Mouse (Mus musculus): ENCODE data around the gene Zc3h7b. TPM values are rescaled to one million over a fixed set of nuclear protein-coding genes. Genes with fewer than 3 reads are reported as not detected.
A peak's percentile ranks its signal among the peaks of the same experiment; 100 is the strongest.
"Not testable (repeated sequence)": the region's sequence is repeated elsewhere in the genome, so short reads cannot be mapped to it uniquely, and the experiment has no call there.

Zc3h7b gene
- total RNA-seq, 4 experiments from 2014 or later: 147 to 167 (median 158) TPM

DNA sequence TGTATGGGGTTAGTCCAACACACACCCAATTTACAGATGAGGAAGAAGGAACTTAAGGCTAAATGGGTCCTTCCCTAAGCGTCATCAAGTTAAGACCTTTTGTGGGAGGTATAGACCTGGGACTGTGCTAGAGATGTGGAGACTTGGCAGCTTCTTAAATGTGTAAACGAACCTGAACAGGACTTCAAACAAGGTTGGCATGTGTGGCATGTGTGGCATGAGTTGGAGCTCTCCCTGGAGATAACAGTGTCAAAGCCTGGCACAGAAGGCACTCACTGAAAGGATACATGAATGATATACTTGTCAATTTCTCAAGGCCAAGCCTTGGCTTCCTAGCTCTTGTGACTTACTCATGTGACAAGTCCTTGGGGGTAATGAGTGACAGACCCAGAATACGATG lies 5.6 kb upstream of the Zc3h7b start:
- no peak for DNase-seq (ENCODE audit: low spot score in 2 of 2)

DNA sequence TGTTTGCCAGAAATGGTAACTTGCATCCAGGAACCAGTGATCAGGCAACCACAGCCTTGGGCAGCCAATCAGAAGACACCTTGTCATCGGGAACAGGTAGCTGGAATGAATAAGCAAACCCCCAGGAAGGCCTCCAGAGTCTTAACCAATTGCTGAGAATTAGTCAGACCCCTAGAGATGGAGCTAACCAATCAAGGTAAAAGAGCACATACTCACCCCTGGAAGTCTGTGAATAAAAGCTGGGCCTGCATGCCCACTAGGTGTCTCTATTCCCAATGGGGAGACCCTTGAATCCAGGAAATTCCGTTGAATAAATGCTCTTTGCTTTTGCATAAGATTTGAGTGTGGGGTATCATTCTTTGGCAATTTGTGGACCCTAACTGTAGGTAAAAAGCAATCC lies 4.9 kb upstream of the Zc3h7b start:
- DNase-seq (ENCODE audit: low spot score in 2 of 2): no peak

DNA sequence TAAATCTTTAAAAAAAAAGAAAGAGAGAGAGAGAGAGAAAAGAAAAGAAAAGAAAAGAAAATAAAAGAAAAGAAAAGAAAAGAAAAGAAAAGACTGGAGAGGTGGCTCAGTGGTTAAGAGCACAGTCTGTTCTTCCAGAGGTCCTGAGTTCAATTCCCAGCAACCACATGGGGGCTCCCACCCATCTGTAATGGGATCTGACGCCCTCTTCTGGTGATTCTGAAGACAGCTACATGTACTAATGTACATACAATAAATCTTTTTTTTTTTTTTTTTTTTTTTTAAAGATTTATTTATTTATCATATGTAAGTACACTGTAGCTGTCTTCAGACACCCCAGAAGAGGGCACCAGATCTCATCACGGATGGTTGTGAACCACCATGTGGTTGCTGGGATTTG lies 2.5 kb upstream of the Zc3h7b start:
- not testable (repeated sequence) for DNase-seq (ENCODE audit: low spot score in 2 of 2)

DNA sequence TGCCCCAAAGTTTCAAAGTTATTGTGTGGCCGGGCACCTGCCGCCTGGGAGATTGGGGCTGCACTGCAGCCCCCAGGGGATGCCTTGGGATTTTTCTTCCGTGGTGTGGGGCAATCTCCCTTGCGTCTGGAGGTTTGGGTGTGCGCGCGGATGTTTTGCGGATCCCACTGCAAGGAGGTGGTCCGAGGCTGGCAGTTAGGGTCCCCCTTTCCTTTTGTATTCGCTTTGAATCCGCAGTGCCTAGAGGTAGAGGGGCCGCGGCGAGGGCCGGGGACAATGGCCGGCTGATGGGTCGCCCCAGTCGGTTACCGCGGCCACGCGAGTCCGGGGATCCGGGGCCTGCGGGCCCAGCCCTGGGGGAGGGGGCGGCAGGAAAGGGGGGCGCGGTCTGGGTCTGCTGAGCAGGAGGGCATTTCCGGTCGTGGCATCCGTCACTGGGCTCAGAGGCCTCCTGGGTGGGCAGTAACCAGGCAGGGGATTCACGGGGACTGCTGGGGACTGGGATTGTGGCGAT lies 801 bp downstream of the Zc3h7b start:
- DNase-seq (ENCODE audit: low spot score in 2 of 2): peak in 1 of 2 experiments; percentile 31

DNA sequence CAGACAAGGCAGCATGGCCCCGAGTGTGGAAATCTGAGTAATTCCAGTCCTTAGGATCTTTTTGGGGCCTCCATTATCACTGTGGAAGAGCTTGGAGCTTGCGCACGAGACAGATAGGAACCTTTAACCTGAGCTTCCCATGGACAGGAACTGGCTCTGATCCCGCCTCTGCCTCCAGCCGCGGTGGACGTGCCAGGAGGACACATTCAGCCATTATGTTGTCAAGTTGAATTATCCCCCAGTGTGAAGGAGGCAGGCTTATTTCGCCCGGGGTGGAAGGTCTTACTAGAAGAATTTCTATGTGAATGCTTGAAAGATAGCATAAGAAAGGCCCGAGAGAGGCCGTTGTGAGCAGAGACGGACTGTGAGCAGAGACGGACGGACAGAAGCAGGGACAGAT lies 4.9 kb downstream of the Zc3h7b start:
- no peak for DNase-seq (ENCODE audit: low spot score in 2 of 2)

DNA sequence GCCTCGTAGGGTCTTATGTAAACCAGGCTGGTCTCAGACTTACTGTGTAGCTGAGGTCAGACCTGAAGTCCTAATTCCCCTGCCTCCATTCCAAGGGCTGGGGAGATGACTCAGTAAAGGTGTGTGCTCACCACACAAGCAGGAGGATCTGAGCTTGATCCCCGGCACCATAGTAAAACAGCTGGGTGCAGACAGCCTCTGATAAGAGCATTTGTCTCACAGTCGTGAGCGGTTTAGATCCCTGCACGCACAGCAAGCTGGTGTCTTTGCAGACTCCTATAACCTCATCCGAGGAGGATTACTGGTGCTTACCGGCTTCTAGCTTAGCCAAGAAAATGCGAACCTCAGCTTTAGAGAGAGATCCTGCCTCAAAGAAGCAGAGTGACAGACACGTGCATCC lies 8.8 kb downstream of the Zc3h7b start:
- DNase-seq (ENCODE audit: low spot score in 2 of 2): no peak

DNA sequence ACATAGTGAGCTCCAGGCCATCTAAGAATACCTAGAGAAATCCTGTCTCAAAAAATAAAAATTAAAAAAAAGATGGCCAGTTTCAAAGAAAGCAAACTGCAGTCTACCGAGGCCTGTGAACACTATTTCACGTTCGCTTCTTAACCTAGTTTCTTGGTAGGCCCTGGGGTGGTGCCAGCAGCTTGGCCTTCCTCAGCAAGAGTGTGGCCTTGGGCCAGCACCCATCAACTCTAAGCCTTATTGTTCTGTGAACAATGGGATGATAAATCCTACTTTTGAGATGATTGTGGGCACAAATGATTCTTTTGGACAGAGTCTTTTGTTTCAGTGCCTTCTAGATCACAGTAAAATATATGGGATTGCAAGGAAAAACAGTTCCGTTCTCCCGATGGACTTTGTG lies 13.8 kb downstream of the Zc3h7b start:
- DNase-seq (ENCODE audit: low spot score in 2 of 2): no peak

DNA sequence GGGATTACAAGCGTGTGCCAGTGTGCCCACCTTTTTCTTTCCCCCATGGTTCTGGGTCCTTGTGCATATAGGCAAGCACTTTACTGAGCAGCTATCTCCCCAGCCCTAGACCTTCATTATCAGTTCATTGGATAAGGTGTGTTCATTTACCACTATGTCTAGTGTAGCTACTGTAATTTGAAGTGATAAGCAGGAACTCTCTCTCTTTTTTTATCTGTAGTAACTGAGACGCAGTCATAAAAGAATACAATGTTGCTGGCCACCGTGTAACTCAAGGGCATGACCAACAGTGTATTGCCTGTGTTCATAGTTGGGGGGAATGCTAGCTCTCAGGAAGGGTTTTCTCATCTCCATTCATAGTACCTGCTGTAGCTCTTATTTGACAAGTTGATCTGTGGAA lies 14.7 kb downstream of the Zc3h7b start:
- no peak for DNase-seq (ENCODE audit: low spot score in 2 of 2)

DNA sequence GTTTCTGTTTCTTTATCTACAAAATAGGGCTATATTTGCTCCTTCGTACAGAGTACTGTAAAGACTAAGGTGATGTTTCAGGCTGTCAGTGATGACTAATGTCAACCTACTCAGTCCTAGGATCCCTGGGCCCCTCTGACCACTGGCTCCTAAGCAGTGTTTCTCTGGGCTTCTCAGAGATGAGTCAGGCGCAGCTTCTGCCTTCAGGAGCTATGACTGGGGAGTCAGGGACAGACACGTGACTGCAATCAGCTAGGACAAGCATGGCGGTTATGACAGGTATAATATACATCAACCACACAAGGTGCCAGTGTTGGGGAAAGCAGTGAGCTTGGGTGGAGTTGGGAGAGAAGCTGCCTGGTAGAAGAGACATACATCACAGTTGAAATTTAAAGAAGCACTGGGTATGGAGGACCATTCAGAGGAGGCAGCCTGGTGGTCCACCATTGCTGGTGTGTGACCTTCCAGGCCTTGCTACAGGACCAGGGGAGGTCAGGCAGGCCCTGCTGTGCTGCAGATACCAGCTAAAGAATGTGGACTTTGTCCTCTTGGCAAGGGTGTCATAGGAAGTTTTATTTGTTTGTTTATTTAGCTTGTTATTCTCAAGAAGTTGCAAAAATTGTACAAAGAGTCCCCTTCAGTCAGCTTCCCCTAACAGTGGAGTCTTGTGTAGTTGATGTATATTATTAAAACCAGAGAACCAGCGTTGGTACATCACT lies 15.7 kb downstream of the Zc3h7b start:
- DNase-seq (ENCODE audit: low spot score in 2 of 2): no peak

DNA sequence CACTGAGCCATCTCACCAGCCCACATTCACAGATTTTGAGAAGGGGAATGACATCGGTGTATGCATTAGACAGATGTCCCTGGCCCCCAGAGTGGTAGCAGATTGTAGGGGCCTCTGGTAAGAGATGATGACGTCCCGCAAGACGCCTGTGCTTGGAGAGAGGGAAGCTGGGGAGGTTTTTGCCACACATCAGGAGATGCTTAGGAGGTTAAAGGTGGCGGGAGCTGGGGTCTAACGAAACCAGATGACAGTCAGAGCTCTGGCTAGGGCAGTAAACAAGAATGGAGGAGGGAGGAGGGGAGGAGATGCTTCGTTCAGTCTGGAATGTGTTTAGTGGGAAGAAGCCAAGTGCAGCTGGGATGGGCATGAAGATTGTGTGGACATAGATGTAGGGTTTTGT lies 16.5 kb downstream of the Zc3h7b start:
- no peak for DNase-seq (ENCODE audit: low spot score in 2 of 2)

DNA sequence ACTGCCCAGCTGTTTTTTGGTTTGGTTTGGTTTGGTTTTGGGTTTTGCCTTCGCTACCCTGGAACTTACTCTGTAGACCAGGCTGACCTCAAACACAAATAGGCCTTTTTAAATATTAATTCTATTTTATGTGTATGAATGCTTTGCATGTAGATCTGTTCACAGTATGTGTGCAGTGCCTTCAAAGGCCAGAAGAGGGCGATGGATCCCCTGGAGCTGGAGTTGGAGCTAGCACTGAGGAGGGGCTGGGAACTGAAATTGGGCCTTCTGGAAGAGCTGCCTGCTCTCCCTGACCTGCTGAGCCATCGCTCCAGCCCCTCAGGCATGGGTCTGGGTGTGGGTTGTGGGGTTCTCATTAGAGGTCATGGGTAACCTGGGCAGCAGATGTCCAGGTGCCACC lies 17.1 kb downstream of the Zc3h7b start:
- DNase-seq (ENCODE audit: low spot score in 2 of 2): no peak

DNA sequence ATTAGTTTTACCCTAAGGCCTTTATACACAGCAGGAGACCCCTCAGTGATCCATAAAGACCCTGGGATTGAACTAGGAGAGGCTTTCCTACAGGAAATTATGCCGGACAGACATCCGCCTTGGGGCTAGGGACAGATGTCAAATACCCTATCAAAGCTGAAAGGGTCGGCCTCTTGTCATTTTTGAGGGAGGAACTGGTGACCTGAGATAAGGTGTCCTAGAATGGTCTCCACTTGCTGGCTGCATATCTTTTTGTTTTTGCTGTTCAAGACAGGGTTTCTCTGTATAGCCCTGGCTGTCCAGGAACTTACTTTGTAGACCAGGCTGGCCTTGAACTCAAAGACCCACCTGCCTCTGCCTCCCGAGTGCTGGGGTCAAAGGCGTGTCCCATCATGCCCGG lies 19.7 kb downstream of the Zc3h7b start:
- DNase-seq (ENCODE audit: low spot score in 2 of 2): no peak

DNA sequence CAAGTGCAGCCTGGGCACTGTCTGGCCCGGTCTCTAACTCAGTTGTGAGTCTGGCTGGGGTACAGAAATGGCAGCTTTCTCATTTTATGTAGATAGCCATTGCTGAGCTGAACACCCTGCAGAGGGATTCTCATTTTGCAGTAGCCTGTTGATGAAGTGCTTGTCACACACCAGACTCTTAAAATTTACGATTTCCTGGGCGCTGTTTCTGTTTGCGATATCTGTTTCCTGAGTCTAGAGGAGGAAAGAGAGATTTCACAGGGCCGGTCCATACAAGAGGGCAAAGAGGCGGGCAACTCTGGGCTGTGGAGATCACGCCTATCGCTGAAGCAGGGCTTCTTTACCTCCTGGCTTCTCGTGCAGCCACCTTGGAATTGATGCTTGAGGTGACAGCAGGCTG lies 20.8 kb downstream of the Zc3h7b start:
- no peak for DNase-seq (ENCODE audit: low spot score in 2 of 2)

DNA sequence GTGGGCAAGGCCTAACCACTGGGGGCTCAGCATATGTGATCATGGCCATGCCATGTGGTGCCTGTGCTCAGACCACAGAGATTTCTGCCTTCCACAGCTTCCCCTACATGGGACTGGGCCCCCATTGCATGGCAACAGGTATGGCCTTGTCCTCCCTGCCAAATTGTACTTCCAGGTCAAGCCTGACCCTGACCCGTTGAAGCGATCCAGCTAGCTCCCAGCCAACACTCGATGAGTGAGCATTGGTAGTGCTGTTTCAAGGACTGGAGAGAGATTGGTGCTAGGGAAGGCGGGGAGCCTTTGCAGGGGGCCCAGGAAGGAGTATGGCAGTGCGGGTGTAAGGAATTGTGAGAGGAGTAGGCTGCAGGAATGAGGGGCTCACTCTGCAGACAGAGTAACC lies 21.6 kb downstream of the Zc3h7b start:
- DNase-seq (ENCODE audit: low spot score in 2 of 2): no peak

DNA sequence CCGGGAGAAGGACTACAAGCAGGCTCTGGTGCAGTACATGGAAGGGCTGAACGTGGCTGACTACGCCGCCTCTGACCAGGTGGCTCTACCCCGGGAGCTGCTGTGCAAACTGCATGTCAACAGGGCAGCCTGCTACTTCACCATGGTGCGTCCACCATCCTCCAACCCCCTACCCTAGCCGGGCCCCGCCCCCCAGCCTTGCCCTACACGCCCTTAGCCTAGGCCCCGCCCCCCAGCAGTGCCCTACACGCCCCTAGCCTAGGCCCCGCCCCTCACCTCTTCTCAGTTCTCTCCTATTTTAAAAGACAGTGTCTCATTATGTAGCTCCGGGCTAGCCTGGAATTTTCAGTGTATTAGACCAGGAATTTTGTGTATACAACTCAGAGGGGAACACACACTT lies 24.2 kb downstream of the Zc3h7b start:
- no peak for DNase-seq (ENCODE audit: low spot score in 2 of 2)

DNA sequence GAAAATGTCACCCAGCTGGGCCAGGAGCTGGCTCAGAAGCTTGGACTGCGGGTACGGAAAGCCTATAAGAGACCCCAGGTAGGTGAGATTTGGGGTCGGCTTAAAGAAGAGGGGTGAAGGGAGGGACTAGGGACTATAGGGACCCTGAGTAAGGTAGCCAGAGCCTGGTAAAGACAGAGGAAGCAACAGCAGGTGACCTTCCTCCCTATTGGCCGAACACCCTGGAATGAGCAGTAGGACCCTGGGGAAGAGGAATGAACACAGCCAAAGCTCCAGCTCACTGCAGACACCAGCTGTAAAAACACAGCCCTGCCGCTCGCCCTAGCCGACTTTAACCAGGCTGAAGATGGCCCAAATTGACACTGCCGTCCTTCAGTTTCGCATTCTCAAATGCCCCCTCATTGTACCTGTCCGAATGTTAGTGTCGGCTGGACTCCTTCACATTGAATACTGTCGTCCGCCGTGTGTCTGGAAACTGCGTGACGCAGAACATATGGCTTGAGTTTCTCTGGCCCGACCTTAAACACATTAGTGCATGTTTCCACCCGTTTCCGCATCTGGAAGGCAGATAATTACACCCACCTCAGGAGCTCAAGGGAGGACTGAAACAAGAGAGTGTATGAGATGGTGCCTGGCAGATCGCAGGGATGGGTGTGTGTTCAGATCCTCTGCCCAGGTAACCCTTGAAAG lies 27.7 kb downstream of the Zc3h7b start:
- no peak for DNase-seq (ENCODE audit: low spot score in 2 of 2)

DNA sequence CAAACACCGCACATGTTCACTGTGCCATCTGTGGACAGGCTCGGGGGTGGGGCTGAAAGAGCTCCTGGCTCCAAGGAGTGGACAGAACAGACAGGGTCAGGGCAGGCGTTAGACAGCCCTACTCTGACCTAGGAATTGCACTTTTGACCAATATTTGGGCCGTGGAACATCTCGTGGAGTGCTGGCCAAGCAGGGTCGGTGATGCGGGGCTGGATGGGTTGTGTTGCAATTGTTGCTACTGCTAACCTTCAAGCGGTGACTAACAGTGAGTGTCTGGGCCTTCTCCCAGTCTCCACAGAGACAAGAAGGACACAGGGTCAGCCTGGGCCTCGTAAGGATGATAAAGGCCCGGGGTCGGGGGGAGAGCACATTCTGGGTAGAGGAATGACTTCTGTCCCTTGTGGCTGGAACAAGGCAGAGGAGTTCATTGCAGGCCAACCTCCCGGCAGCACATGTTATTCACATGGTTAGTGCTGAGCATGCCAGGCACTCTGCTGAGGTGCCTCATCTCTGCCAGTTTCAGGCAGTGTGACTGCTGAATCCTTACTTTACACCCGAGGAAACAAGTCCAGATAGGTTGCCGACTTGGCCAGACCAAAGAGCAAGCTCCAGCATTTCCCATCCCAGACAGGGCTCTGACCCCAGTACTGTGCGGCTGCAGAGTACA lies 29.8 kb downstream of the Zc3h7b start:
- DNase-seq (ENCODE audit: low spot score in 2 of 2): no peak

DNA sequence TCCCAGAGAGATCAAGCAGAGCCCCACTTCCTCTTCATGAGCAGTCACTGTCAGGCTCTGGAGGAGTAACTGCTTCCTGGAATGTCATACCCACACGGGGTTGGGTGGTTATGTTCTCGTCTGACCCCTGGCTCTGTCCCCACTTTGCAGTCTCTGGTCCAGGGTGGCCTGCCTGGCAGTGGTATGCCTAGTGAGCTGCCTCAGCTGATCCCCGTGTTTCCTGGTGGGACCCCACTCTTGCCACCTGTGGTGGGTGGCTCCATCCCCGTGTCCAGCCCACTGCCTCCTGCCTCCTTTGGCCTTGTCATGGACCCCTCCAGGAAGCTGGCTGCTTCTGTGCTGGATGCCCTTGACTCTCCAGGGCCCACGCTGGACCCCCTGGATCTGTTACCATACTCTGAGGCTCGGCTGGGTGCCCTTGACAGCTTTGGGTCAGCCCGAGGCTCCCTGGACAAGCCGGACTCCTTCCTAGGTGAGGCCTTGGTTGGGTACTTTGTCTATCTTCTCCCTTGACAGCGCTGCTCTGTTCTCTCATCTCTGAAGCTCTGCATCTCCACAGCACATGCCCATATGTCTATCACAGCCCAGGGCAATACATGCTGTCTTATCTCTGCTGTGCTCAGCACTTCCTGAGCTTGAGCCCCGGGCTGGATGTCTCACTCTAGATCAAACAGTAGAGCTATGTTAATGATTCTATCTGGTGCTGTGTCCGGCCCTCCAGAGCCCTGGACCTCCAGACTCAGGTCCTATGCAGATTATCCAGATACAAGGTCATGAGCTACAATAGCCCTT lies 32.0 kb downstream of the Zc3h7b start:
- DNase-seq (ENCODE audit: low spot score in 2 of 2): no peak

DNA sequence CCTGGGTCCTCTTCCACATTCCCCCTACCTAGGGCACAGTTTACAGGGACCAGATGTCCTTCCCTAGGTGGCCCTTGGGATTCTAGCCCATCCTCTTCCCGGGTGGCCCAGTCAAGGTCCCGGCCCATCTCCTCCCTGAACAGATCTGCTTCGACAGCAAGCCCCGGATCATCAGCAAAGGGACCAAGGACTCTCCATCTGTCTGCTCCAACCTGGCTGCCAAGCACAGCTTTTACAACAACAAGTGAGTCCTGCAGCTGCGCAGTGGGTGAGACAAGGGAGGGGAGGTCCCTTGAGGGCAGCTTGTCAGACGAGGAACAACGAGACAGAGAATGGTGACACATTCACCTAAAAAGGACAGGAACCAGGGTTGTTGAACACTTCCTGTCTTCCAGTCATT lies 37.0 kb downstream of the Zc3h7b start:
- DNase-seq (ENCODE audit: low spot score in 2 of 2): no peak

DNA sequence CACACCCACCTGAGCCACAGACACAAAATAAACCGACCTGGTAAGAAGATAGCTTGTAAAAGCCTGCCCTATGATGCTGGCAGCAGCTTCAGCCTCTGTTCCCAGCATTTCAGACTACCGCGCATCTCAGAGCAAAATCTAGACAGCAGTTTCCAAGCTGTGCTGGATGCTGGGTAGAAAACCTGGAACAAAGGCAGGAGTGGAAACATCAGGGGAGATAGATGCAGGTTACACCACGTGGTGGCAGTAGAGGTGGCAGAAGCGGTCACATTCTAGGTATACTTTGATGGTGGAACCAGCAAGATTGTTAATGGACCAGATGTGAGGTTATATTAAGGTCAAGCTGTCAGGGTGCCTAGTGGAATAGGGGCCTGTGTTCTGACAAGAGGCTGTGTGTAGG lies 39.9 kb downstream of the Zc3h7b start:
- DNase-seq (ENCODE audit: low spot score in 2 of 2): no peak

DNA sequence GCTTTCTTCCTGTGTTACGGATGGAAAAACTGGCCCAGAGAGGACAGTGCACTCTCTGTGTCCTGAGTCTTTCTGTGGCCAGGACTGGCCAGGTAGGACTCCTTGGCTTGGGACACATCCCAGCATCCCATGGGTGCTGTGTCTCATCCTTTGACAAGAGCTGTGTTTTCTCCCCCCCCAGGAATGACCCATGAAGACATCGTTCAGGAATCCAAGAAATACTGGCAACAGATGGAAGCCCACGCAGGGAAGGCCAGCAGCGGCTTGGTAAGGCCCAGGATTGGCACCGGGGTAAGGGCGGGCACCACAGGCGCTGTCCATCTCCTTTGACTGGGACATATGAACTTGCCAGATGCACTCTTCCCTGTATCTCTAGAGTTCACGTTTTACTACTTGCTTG lies 40.8 kb downstream of the Zc3h7b start:
- no peak for DNase-seq (ENCODE audit: low spot score in 2 of 2)

DNA sequence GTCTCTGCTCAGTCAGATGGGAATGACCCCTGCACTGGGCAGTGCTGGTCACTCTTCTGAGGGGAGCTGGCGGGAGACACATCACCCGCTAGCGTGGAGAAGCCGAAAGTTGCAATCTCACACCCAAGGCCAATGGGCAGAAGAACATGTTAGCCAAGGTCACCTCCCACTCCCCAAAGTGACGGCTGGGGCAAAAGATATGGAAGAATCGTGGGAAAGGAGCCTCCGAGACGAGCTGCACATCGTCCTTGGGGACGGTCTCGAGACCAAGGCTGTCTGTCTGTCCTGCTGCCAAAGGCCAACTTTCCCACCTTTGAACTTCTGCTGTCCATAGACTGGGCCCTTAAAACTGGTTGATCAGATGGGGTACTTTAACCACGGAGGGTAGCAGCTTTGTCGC lies 42.7 kb downstream of the Zc3h7b start:
- no peak for DNase-seq (ENCODE audit: low spot score in 2 of 2)

Measured in left cerebral cortex, adult 8-10 months (tissue).